Mouse (Mus musculus) urinary bladder, adult 18-20 months (tissue): ENCODE measurements around the gene Plxna4.

Experiments
- DNase-seq, 2 experiments: peaks; one replicate each; pipeline ENCODE4 v3.0.0; 2022; ENCODE audit warnings: low spot score in 2 of 2, mixed read lengths in 2 of 2

Plxna4 gene

GRCm38 (mm10) chr6:32588056-32588671, at the start of gene Plxna4:
Gene Plxna4, minus strand, starts transcription at chr6:32588192.
- DNase-seq: peak; percentile 40 to 55

DNA sequence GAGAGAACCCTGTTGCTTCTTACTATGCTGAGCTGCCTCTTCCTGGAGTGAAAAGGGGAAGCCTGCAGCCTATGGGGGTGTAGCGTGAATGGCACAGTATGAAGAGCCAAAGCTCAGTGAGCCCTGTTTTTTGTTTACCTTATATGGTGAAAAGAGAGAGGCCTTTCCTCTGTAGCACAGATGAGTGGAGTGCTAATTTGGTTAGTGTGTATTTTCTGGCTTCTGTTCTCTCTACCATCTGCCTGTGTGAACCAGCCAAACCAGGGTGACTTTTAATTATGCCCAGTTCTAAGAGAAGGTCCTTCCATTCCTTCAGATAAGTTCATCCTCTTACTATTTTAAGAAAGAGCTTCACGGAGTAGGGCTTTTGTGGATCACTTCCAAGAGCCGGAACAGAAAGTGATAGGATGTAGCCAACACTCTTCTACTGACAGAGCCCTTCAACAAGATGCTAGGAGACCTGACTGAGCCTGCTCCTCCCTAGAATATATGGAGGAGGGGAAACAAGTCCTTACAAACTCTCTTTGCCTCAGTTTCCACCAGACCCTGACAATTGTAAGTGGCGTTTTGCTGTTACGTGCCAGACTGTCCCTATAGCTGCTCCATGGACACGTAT, 49.7 kb upstream of the Plxna4 start:
- DNase-seq: no peak

GRCm38 (mm10) chr6:32610712-32611111, 22.7 kb upstream of the Plxna4 start:
- no peak for DNase-seq

GRCm38 (mm10) chr6:32606787-32607186, 18.8 kb upstream of the Plxna4 start:
- DNase-seq: no peak

GRCm38 (mm10) chr6:32605581-32605980, 17.6 kb upstream of the Plxna4 start:
- DNase-seq: no peak

DNA sequence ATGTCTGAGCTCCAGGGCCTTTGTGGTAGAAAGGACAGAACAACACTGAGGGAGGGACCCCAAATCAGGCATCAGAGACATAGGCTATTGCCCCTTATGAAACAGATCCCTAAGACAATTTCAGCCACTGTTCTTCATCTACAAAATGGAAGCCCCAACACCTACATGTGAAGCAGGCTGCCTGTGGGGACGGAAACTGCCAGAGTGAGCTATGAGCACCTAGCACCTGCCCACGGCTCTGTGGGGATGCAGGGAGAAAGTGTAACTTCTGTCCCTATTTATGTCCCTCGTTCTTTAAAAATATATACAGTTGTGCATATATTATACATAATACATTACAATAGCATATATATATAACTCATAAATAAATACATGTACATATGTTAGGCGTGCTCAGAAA, 16.9 kb upstream of the Plxna4 start:
- no peak for DNase-seq

GRCm38 (mm10) chr6:32602130-32602529, 14.1 kb upstream of the Plxna4 start:
- DNase-seq: no peak

DNA sequence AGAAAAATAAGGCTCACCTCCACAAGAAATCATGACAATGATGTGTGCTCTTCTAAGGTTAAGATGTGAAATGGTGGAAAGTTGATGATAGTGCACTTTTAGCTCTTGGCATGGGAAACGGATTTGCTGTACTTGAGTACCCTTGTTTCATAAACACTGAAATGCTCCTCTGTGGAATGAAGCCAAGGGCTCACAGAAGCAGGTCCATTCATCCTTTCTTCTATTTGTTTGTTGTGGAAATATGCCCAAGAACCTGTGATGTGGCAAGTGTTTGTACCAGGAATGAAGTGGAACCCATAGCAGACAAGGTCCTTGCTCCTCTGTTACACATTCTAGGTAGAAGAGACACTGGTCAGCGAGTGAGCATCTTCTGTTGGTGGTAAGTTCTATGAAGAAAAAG, 13.3 kb upstream of the Plxna4 start:
- no peak for DNase-seq

- no peak for DNase-seq
These were observed 7.6 kb upstream of the Plxna4 start for GRCm38 (mm10) chr6:32595591-32595990.

DNA sequence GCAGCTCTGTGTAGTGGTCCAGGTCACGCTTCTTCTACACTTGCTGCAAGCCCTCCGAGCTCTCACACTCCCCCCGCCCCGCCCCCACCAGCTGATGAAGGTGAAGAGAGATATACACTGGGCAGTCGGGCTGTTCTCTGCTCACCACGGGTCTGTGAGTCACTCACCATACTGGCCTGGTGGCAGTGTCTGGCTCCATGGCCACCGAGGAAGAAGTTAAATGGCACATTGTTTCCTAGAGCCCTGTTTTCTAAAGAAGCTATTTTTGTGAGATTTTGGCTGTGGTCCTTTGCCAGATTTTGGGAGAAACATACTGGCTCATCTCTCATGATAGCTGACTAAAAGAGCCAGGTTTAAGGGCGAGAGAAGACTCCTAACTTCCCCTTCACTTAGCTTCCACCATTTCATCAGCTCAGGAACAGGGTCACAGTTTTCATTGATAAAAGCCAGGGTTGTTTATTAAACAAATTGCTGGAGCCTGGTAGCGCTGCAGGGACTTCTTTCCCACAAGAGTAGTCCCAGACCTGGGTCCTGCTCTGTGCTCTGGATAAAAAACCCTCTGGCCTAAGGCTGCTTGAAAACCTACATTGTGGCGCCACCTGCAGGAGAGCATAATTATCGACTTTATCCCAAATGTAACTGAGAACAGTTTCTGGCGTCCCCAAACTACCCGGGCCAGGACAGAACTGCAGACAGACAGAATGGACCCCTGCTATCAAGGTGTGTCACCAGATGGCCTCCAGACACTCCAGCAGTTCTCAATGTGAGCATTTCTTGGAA, 3.2 kb upstream of the Plxna4 start:
- peak; percentile 29 to 56 for DNase-seq

- no peak for DNase-seq
These were observed 1.6 kb upstream of the Plxna4 start for GRCm38 (mm10) chr6:32589632-32590031.

GRCm38 (mm10) chr6:32587136-32588009, 619 bp downstream of the Plxna4 start:
- DNase-seq: peak in 1 of 2 experiments; percentile 29

DNA sequence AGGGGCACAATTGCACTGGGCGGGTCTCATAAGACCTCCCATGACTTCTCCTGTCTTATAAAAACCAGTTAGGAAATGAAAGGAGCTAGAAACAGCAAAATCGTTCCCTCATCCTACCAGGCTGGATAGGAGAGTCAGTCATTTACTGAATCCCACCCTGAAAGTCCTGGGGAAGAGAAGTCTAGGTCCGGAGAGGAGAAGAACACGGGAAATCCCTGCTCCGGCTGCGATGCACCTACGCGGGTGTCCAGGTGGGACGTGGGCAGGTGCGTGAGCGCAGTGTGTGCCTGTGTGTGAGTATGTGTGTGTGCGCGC, 1.2 kb downstream of the Plxna4 start:
- no peak for DNase-seq

- no peak for DNase-seq
These were observed 1.6 kb downstream of the Plxna4 start for GRCm38 (mm10) chr6:32586390-32586789.

GRCm38 (mm10) chr6:32585211-32585610, 2.8 kb downstream of the Plxna4 start:
- no peak for DNase-seq

DNA sequence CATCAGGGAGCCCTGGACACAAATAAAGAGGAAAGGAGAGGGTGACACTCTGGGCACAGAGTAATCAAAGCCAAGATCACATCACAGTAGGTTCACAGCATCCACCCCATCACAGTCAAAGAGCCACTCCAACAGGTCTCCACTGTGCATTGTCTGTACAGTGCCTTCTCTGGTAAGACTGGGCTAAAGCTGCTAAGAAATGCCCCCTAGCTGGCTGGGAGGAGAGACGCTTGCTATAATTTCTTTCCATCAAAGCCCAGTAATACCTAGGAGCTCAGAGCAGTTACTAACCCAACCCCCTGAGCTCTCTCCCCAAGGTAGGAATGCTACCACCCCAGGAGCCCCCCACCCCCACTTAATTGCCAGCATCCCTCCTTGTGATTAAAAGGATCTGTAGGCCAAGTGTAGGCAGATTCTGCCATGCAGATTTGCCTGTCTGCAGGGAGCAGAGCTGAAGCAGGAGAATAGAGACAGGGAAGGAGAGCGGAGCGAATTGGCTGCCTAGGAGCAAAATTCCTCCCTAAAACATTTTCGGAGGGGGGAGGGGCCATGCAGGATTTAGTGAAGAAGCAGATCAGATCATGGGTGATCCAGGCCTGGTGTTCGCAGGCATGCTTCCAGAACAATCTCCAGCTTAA, 3.6 kb downstream of the Plxna4 start:
- no peak for DNase-seq

GRCm38 (mm10) chr6:32583582-32583981, 4.4 kb downstream of the Plxna4 start:
- no peak for DNase-seq

DNA sequence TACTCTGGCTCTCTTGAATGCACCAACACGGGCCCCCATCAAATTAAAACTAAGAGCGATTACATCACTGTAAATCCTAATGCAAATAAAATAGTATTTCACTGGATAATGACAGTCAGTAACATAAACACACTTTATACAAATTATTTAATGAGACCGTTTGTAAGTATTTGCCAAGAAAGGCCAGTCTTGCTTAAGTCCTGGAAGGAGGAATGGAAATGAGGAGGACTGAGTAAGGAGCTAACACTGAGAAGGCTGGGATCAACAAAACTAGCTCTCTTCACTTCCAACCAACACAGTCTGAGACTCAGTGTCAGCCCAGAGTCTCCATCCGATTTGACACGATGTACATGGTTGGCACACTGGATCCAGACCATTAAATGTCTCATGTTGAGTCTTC, 16.5 kb downstream of the Plxna4 start:
- DNase-seq: no peak

- no peak for DNase-seq
These were observed 17.5 kb downstream of the Plxna4 start for GRCm38 (mm10) chr6:32570445-32570844.

DNA sequence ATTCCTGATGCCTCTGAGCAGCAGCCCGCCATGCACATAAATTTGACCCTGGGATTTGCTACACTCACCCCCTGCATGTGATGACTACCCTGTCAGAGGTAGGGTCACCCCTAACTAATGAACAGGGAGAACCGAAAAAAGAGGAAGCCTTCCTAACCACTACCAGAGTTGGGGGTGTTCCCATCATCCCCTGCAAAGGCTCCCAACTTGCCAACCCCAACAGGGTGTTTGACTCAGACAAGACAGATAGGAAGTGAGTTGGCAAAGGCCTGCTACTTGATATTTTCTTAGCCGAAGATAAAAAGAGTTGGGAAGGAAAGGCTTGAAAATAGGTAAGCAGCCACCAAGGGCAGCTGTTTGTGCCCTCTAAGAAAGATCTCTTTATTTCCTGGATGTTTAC, 18.1 kb downstream of the Plxna4 start:
- no peak for DNase-seq

DNA sequence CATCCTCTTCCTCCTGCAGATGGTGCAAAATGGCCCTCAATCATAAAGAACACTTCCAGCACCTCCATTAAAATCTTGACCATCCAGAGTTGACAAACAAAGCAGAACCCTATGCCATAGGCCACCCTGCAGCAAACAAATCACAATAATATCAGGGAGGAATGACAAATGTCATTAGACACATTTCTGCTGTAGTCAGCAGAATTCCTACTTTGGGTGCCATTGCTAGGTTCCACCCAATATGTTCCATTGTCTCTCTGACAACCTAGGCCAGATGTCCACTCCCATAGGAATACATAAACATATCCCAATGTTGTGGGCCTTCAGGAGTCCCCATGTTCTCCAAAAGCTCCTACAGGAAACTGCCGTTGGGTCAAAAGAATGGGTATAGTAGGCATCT, 41.1 kb downstream of the Plxna4 start:
- DNase-seq: no peak

GRCm38 (mm10) chr6:32544021-32544420, 44.0 kb downstream of the Plxna4 start:
- DNase-seq: no peak
